Mouse (Mus musculus): ENCODE measurements around the gene Ankrd37.

The Ankrd37 gene

DNA sequence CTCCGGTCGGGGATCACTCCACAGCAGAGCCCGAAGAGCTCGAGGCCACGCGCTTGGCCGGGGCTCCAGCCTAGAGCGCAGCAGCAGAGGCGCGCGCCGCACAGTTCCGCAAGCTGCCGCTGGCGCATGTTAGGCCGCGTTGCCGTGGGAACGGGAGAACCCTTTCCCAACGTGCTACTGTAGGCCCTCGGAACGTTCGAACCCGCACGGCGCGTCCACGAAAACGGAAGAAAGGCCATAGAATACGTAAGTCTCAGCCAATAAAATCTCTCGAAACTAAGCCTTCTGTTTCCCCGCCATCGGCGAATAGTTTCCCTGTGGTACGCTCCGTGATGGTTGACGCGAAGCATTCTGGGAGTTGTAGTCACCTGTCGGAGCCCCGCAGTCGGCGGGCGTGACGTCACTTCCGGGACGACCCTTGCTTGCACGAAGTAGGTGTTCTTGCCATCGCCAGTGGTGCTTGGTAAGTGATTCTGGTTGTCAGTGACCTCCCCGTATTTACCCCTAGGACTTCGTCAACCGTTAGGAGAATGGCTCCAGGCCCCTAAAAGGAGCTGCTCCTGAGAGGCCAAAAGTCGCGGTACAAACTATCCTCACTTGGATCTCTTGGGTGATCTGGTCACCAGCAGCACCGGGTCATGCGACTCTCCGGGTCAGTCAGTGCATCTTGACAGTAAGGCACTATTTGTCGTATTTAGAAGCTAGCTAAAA lies 30.2 kb downstream of the Ankrd37 start, which contains the start of the genes 1700029J07Rik and Ufsp2:
Gene 1700029J07Rik (minus strand): TSS at position 127 of the 711 bp plus-strand sequence.
Gene Ufsp2 (plus strand): TSS at position 403 of the 711 bp plus-strand sequence.
- DNase-seq (ENCODE audit: low read depth, low spot score): peak; percentile 95

DNA sequence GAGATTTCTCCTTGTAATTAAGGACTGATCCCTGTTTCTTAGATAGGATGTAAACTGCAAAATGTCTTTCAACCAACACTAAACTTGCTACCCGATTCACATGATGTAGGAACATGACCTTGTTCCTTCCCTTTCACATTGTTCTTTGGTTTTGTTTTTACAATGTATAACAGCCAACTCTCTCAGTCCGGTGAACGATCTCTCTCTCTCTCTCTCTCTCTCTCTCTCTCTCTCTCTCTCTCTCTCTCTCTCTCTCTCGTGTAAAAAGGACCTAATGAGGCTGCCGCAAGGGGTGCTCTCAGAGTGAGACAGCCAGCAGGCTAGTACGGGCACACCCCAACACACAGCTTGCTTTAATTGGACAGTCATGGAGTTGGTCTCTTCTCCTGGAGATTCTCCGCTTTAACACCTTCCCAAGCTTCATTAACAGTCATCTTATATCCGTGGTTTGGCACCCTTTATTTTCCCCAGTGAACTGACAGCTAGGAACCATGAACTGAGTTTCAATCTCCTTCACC lies 31.5 kb downstream of the Ankrd37 start:
- DNase-seq (ENCODE audit: low read depth, low spot score): no peak

DNA sequence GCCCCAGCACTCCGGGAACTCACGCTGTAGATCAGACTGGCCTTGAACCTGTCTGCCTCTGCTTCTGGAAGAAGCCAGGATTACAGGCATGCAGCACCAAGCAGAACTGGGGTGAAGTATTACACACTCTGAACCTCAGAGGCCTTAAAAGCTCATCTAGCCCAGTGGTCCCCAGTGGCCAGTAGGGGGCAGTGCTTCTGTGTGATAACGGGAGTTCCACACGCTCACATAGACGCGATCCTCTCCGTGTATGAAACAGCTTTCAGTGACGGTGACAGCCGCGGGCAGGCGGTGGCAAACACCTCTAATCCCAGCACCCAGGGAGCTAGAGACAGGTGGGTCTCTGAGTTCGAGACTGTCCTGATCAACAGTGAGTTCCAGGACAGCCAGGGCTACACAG lies 34.6 kb downstream of the Ankrd37 start:
- DNase-seq (ENCODE audit: low read depth, low spot score): no peak

DNA sequence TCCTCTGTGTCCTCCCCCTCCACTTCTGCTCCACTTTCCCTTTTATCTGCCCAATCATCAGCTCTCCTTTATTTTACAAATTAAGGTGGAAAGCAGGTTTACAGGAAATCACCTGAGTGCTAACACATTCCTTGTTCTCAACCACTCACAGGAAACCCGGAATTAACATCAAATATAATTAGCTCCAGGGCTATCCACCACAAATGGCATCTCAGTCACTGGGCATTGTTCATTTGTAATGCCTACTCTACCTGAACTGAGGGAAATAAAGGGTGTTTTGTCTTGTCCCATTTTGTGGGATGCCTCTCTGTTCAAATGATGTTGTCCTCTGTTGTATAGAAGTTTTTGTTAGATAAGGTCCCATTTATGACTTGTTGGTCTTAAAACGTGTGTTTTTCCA lies 54.9 kb downstream of the Ankrd37 start:
- DNase-seq (ENCODE audit: low read depth, low spot score): no peak
